In the genomic region with DNA sequence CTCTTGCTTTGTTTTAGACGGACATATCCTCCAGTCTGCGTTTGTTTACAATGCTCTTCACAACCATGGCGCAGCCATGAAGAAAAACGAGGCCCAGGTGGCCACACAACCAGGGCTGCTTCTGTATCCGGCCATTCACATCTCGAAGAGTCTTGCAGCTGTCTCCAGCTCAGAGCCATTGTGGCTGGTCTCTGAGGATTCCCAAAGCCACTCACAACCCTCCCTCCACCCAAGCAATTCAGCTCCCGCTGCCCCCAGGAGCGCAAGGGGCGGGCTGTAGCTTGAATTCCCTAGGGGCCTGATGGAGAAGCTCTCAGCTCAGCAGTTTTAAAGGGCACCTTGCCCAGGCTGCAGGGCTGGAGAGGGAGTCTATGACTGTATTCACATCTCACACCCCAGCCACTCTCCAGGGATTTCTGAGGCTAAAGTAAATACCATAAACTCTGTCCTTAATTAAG, we compare ENCODE assay signal across 9 mouse cellular contexts. TPM values are rescaled to one million over a fixed set of nuclear protein-coding genes. Genes with fewer than 3 reads are reported as not detected.
A peak's percentile ranks its signal among the peaks of the same experiment; 100 is the strongest.
DNase-seq lines count a peak whose midpoint lies in the region; ATAC-seq lines count a peak whose summit lies in the region.
"Had no signal": no experiment of that assay in that cellular context is flagged by ENCODE, and none has a peak within 500 bp of the region (broad histone marks: within the 10 kb centered on the region; RNA-seq: fewer than 3 reads in every experiment).

No protein-coding gene starts in this region.

- peak; percentile 67 for ATAC-seq in forebrain, embryonic 13.5 days
- ATAC-seq in heart, embryonic 14.5 days (ENCODE audit: insufficient number of reproducible peaks, insufficient read depth, low FRiP score, low read depth), result no peak
- ATAC-seq in kidney, embryonic 16.5 days (ENCODE audit: low FRiP score, low TSS enrichment), result peak; percentile 63
- ATAC-seq in limb, embryonic 13.5 days (ENCODE audit: low FRiP score, low read depth), result peak; percentile 77

- WGBS in forebrain, embryonic 13.5 days, result 3% methylated on average over 9 of the region's 9 CpGs
- 20% methylated on average over 9 of the region's 9 CpGs for WGBS in heart, embryonic 14.5 days
- WGBS in kidney, embryonic 16.5 days, result 9% methylated on average over 9 of the region's 9 CpGs
- WGBS in limb, embryonic 13.5 days, result 7% methylated on average over 9 of the region's 9 CpGs

- no peak overlapping the region for H3K4me3 ChIP-seq in forebrain, embryonic 13.5 days
- no peak overlapping the region for H3K4me3 ChIP-seq in heart, embryonic 14.5 days (ENCODE audit: control insufficient read depth in 1 of 2, insufficient read depth in 1 of 2, low read depth in 1 of 2, low read length in 2 of 2)
- peak overlapping the region; percentile 13; the same call in 1 of the 2 replicates for H3K4me3 ChIP-seq in kidney, embryonic 16.5 days (ENCODE audit: low read length)
- H3K4me3 ChIP-seq in limb, embryonic 13.5 days, result peak overlapping the region; percentile 20; the same call in 1 of the 2 replicates
- H3K4me3 ChIP-seq: megakaryocyte, embryonic 14.5 days had no signal

- no peaks in the 10 kb centered on the region for H3K9me3 ChIP-seq in forebrain, embryonic 13.5 days (replicated peaks)
- no peaks in the 10 kb centered on the region for H3K9me3 ChIP-seq in heart, embryonic 14.5 days (ENCODE audit: control insufficient read depth, low read length)
- H3K9me3 ChIP-seq in kidney, embryonic 16.5 days (ENCODE audit: low read length), result no peaks in the 10 kb centered on the region
- H3K9me3 ChIP-seq in limb, embryonic 13.5 days, result no peaks in the 10 kb centered on the region; the same call in 1 of the 2 replicates
- H3K9me3 ChIP-seq: megakaryocyte, embryonic 14.5 days had no signal

- no peaks in the 10 kb centered on the region for H3K27me3 ChIP-seq in forebrain, embryonic 13.5 days
- H3K27me3 ChIP-seq in heart, embryonic 14.5 days (ENCODE audit: control insufficient read depth, insufficient read depth, low read length), result no peaks in the 10 kb centered on the region
- no peaks in the 10 kb centered on the region for H3K27me3 ChIP-seq in kidney, embryonic 16.5 days (ENCODE audit: insufficient read depth, low read length)
- no peaks in the 10 kb centered on the region for H3K27me3 ChIP-seq in limb, embryonic 13.5 days

- H3K4me2 ChIP-seq in forebrain, embryonic 13.5 days, result peak overlapping the region; percentile 31
- peak overlapping the region; percentile 34 for H3K4me2 ChIP-seq in heart, embryonic 14.5 days (ENCODE audit: low read length)
- peak overlapping the region; percentile 45 for H3K4me2 ChIP-seq in kidney, embryonic 16.5 days (replicated peaks; ENCODE audit: low read depth, low read length)
- H3K4me2 ChIP-seq in limb, embryonic 13.5 days (replicated peaks), result peak overlapping the region; percentile 56

- no peaks in the 10 kb centered on the region for H3K36me3 ChIP-seq in forebrain, embryonic 13.5 days (ENCODE audit: poor library complexity, severe bottlenecking)
- no peaks in the 10 kb centered on the region for H3K36me3 ChIP-seq in heart, embryonic 14.5 days (ENCODE audit: control insufficient read depth, insufficient read depth, low read length)
- no peaks in the 10 kb centered on the region for H3K36me3 ChIP-seq in kidney, embryonic 16.5 days (ENCODE audit: insufficient read depth, low read length)
- no peaks in the 10 kb centered on the region for H3K36me3 ChIP-seq in limb, embryonic 13.5 days

- peak overlapping the region; percentile 52 for H3K27ac ChIP-seq in forebrain, embryonic 13.5 days
- no peak overlapping the region for H3K27ac ChIP-seq in heart, embryonic 14.5 days (replicated peaks in 1 of 2; ENCODE audit: control insufficient read depth in 1 of 2, insufficient read depth in 1 of 2, low read depth in 2 of 2, low read length in 2 of 2)
- H3K27ac ChIP-seq in kidney, embryonic 16.5 days (ENCODE audit: low read length), result peak overlapping the region; percentile 72
- H3K27ac ChIP-seq in limb, embryonic 13.5 days, result peak overlapping the region; percentile 85

- DNase-seq in 3134 (ENCODE audit: extremely low read depth, insufficient read length, low spot score) (peak; percentile 82), WW6 (ENCODE audit: low read depth, low spot score) (peak; percentile 36)
- peak; percentile 42 for DNase-seq in right cerebral cortex, postnatal 14 days
- DNase-seq in thymus, postnatal 36 days, result no peak

- no peak overlapping the region for H3K9ac ChIP-seq in forebrain, embryonic 13.5 days
- no peak overlapping the region for H3K9ac ChIP-seq in heart, embryonic 14.5 days (ENCODE audit: low read length)
- H3K9ac ChIP-seq in kidney, embryonic 16.5 days (replicated peaks; ENCODE audit: low read length), result peak overlapping the region; percentile 46
- peak overlapping the region; percentile 45 for H3K9ac ChIP-seq in limb, embryonic 13.5 days

- peaks cover 22% of the 10 kb centered on the region for H3K4me1 ChIP-seq in forebrain, embryonic 13.5 days
- H3K4me1 ChIP-seq in heart, embryonic 14.5 days (ENCODE audit: control insufficient read depth in 2 of 2, insufficient read depth in 2 of 2, low read length in 2 of 2), result peaks cover 10 to 17% of the 10 kb centered on the region in 2 experiments
- H3K4me1 ChIP-seq in kidney, embryonic 16.5 days (ENCODE audit: insufficient read depth, low read length), result peaks cover 23% of the 10 kb centered on the region
- peaks cover 32% of the 10 kb centered on the region for H3K4me1 ChIP-seq in limb, embryonic 13.5 days
- H3K4me1 ChIP-seq: megakaryocyte, embryonic 14.5 days had no signal

RNA-seq across cellular contexts. Expression of gene Sgk1, which starts 41.5 kb away (rescaled TPM):
- 16.3 and 18.3 TPM in 2 replicates for polyA plus RNA-seq in forebrain, embryonic 13.5 days (2015; fragmentation: Nextera tagmentation; extraction: Ambion mirVana)
- polyA plus RNA-seq in heart, embryonic 14.5 days (2014; fragmentation: Nextera tagmentation; extraction: Ambion mirVana), result 26.2 and 29.1 TPM in 2 replicates
- polyA plus RNA-seq in kidney, embryonic 16.5 days (2015; fragmentation: Nextera tagmentation; extraction: Ambion mirVana), result 93.0 and 105 TPM in 2 replicates
- polyA plus RNA-seq in limb, embryonic 13.5 days (2015; fragmentation: Nextera tagmentation; extraction: Ambion mirVana), result 54.7 and 56.3 TPM in 2 replicates

Comparison
In these comparisons a context has a peak if more than half of its experiments do, and no peak if none do; other contexts are left out.
1. DNase-seq: peak in 3134 (single experiment), WW6 (single experiment) and right cerebral cortex, postnatal 14 days (single experiment); none in thymus, postnatal 36 days (0 of 2).
2. H3K27ac ChIP-seq: peak in forebrain, embryonic 13.5 days (single experiment), kidney, embryonic 16.5 days (single experiment) and limb, embryonic 13.5 days (single experiment); none in heart, embryonic 14.5 days (0 of 2).
3. H3K4me3 ChIP-seq: peak in kidney, embryonic 16.5 days (single experiment) and limb, embryonic 13.5 days (single experiment); none in forebrain, embryonic 13.5 days (single experiment) and heart, embryonic 14.5 days (0 of 2).
4. H3K9ac ChIP-seq: peak in kidney, embryonic 16.5 days (single experiment) and limb, embryonic 13.5 days (single experiment); none in forebrain, embryonic 13.5 days (single experiment) and heart, embryonic 14.5 days (single experiment).
5. Peak in every context shown above with its lines, with median percentiles within 50 percentile points of each other: H3K4me2 ChIP-seq.